Mouse (Mus musculus) adrenal gland, adult 2 months (tissue): Measurements from ENCODE around the gene Wdfy3. TPM values are rescaled to one million over a fixed set of nuclear protein-coding genes. Genes with fewer than 3 reads are reported as not detected.

ENCODE experiments used
- DNase-seq: peaks from one replicate; pipeline ENCODE4 v3.0.0; 2021
- polyA plus RNA-seq: library from polyadenylated mRNA; depleted of rRNA; stranded (reverse); fragments of >200 nt; gene quantifications from 2 replicates; pipeline ENCODE4 v1.2.3, GENCODE M21; 2012
- total RNA-seq, 2 experiments: library from RNA; stranded (reverse); gene quantifications; 2 replicates each; pipeline ENCODE4 v1.2.3; 2021

Gene Wdfy3
- total and polyA plus RNA-seq, 3 experiments = 25.1 to 42.0 (median 34.8) TPM

DNA sequence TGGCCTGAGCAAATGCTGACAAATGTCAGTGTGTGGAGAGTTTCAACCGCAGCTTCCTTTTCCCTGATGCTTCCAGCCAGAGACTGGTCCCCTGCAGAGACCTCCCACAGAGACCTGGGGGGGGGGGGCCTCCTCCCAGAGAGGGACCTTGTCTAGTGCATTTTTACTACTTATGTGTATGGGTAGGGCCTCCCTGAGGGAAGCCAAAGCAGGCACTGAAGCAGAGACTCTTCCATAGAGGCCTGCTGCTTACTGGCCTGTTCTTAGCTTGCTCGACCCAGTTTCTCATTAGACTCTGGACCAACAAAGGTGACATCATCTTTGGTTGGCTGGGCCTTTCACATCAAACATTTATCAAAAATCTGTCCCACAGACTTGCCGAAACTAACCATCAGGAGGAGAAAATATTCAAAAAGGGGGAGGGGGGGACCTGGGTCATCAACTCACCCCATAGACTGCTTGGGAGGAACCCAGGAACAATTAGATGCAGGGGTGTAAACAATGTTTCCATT is 14.5 kb downstream of the Wdfy3 start:
- DNase-seq = peak; percentile 30

DNA sequence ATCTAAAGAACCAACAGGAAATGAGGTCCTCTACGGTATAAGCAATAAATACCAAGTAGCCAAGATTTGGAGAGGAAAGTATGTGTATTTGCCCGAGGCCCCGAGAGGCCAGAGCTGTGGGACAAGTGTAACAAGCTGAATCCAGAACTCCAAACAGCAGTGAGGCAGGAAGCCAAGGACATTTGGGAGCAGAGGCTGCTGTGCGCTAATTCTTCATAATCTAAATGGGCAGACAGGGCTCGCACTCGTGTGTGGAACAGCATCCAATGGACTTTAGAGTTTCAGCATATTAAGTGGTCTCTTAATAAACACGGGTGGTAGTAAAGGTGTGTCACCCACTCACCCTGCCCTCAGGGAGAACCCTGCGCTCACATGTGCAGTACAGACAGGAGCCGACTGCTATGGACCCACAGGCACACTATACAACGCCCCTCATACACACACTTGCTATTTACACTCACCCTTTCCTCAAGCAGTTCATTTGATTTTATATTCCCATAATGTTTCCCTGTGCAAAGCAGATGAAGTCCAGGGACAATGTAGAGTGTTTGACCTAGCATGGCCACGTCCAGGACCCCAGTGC is 15.1 kb downstream of the Wdfy3 start:
- DNase-seq = peak; percentile 45

DNA sequence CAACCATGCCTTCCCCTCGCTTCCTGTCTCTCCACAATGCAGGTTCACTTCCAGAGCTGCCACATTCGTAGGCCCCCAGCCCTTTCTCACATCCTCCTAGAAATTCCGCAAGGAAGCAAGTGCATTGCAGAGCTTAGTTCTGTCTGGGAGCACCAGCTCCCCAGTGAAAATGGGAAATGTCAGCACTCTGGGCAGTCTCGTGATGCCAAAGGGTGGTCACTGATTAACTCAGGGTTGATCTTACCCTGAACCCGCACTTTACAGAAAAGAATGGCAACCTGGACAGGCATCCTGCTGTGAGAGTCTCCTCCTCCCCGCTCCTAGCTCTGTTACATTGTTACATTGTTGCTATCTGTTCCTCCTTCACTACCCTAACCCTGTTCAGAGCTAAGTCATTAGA is 16.8 kb downstream of the Wdfy3 start:
- DNase-seq = no peak

DNA sequence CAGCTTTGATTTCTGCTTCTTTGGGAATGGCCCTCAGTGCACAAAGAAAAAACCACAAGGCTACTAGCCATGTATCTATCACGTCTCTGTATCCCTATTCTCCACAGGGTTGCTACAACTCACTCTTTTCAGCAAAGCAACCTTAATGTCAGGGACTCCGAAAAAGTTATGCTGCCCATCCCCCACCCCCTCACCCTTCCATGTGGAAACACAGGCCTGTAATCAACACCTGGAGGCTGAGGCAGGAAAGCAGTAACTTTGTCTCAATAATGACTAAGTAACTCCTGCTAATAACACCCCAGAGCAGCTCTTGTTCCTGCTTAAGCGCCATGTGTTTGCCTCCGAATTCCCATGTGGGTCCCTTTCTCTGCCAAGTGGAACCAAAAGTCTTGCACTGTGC is 17.3 kb downstream of the Wdfy3 start:
- no peak for DNase-seq

DNA sequence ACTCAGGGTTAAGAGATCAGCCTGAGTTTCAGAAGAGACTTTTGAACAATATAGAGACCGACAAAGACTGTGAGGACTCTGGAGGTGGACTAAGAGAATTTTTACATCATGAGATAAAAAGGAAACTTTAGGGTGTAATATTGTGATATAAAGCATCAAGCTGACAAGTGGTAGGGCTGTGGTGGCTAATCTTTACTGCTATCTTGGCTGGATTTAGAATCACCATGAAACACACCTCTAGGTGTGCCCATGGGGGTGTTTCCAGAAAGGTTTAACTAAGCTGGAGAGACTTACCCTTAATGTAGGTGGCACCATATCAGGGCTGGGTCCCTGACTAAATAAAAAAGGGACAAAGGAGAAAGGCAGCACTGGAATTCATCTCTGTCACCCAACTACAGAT is 19.0 kb downstream of the Wdfy3 start:
- DNase-seq = no peak

DNA sequence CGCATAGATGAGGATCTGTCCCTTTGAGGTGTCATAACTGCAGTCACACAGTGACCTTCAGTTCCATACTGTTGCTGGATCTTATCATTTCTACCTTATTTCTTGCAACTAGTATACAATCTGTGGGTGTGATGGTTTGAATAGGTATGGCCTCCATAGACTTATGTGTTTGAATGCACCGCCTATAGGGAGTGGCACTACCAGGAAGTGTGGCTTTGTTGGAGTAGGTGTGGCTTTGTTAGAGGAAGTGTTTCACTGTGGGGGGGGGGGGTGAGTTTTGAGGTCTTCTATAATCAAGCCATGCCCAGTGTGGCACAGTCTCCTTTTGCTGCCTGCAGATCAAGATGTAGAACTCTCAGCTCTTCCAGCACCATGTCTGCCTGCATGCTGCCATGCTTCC is 21.3 kb downstream of the Wdfy3 start:
- DNase-seq = no peak

DNA sequence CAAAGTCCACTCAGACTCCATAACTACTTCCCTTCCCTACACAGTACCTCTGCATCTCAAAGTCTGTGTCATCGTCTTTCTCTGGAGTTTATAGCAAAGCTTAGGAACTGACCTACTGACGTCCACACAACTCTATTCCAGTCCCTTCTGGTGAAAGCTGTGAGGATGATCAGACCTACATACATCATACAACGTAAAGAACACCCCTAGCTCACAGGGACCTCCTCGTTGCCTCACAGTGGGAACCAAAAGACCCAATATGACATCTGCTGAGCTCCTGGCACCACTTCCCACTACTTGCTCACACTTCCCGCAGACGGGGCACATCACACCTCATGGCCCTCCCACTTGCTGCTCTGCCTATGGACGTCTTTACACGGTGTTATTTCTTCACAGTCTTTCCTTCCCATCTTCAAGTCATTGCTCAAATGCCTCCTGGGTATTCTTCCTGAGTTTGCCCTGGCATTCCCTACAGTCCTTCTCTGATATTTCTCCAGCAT is 23.1 kb downstream of the Wdfy3 start:
- no peak for DNase-seq

DNA sequence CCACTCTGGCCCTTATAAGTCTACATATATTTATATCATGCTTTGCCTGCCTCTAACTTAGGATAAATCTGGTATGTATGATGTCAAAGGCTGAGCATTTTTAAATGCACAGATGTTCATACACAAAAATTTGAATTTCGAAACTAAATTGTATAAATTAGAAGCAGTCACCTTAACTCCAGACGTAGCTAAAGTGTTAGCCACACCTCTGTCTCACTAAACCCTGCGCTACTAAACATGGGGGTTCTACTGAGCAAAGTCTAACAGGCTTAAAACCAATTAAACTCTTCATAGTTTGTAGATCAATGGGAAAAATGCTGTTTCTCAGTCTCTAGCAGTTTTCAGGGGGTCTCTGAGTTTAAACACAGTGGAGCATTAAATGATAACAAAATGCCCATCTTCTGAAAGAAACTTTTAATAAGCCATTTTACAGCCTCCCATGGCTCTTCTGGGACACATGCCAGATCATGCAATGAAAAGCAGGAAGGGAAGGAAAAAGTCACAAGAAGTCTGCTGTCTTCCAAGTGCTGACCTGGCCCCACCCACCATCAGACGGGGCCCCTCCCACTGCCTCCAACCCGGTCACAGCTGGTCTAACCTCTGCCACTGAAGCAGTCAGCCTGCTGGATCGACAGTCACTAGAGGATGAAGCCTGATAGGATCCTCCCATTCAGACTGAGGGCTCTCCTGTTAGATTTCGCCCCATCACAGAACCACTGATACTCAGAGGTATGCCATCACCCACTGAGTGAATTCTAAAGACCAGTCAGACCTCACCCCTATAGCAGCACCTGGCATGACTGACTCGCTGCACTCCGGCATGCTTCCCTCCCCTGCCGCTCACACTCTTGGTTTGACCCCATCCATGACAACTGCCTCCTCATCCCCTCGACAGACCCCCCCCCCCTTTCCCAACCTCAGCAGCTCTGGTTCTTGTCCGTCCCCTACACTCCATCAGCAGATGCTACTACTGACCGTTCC is 23.8 kb downstream of the Wdfy3 start:
- no peak for DNase-seq

DNA sequence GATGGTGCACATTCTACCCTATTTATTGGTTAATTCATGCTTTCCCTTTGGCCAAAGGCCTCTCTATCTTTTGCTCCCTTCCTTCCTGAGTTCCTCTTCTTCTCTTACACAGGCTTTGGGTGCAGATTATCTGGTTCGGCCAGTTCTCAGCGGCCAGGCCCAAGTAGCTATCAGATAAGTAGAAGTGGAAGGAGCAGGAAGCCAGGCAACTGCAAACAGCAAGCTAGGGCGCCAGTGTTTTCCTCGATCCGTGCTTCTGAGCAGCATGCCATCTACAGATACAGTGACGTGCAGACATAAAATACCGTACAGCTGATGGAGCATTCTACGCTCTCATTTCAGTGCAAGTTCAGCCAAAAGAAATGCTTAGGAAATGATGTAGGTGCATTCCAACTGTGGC is 24.5 kb downstream of the Wdfy3 start:
- DNase-seq = no peak

DNA sequence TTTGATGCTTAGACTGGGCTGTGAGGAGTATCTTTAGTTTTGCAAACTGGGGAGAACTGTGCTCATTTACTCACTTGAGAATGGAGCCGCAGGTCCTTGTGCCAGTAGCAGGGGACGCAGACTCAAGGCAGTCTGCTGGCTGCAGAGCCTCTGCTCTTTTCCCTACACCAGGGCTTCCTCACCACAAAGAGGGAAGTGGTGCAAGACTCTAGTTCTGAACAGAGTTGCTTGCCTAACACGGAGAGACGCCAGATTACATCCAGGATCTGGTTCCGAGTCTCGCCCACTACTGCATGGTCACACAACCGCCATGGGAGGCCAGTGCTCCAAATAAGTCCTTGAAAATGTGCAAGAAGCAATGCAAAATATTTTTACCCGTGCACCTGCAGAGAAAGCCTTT is 36.4 kb downstream of the Wdfy3 start:
- no peak for DNase-seq

DNA sequence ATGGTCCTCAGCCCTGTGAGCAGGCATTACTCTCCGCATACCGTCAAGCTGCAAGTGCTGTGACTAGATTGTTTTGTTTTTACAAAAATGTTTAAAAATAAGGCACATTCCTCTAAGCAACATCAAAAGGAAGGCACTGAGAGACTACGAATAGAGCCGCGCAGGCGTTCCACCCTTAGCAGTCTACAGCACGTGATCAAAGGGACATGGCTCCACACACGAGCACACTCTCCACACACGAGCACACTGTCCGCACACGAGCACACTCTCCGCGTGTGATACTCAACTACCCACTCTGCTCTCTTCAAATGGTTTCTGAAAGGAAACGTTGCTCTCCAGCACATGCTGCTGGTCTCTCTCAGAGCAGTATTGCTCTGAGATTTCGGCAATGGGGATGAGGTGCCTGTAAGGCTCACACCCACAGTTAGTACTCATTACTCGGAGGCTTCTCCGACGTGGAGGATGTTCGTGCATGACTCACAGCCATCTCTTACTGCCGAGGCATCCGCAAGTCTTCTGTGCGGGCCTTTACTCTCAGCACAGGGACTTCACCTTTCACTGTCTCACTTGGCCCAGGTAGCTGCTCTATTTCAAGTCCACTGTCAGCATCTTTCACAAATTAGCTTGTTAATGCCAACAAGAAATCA is 37.0 kb downstream of the Wdfy3 start:
- no peak for DNase-seq

DNA sequence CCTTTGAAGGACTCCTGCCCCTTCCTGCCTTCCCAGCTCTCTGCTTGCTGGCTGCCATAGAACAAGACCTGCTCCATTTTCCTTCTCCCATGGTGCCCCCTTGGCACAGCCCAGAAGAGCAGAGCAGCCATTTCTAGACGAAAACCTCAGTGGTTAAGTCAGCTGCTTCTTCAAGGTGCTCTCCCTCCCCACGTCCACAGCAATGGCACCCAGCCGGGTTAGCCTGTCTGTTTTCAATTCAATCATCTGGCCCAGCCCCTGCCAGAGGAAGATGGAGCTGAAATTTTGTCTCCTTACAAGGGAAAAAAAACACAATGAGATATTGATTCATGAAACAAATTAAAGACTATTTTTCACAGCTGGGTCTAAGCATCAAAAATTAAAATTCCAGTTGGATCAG is 37.5 kb downstream of the Wdfy3 start:
- DNase-seq = no peak

DNA sequence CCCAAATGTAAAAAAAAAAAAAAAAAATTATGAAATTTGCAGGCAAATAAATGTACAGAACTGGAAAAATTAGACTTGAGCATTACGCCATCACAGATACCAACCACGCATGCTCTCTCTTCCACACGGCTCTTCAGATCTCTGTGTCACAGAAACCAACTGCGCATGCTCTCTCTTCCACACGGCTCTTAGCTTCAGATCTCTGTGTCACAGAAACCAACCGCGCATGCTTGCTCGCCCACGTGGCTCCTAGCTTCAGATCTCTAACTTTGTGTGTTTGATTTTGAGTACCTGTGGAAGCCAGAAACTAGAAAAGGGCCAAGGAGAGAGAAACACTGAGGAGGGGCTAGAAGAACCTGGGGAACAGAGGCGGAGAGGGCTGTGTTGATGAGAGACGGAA is 46.3 kb downstream of the Wdfy3 start:
- no peak for DNase-seq

DNA sequence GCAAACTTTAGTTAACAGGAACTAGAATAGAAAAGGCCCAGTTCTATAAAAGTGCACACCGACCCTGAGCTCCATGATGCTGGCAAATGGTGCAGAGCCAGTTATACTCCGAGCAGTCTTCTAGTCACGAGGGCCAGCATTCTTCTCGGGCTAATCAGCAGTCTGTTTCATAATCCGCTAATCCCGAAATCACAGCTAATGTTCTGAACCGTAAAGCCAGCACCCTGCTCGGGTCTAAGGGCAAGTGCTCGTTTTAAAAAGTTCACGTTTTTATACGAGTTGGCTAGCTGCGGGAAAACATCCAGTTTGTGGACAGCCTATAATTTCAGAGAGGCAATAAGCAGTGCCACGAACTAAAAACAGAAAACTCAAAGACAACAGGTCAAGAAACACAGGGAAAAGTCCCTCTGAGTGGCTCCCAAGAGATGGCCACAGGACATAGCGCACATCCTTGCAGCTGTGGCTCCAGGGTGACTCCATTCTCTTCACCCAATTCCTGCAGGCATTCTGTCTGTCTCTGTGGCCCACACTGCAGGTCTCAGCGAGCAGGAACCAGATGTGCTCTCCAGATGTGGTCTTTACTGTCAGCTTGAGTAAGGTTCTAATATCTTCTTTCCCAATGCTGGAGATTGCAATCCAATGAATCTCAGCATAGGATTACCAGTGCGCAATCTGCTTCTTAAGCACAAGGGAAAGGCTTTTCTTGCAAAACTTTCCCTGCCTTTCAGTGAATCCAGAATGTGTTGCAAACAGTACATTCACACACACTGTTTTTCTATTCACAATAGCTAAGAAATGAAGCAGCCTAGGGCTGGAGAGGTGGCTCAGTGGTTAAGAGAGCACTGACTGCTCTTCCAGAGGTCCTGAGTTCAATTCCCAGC is 47.5 kb downstream of the Wdfy3 start:
- peak; percentile 10 for DNase-seq

DNA sequence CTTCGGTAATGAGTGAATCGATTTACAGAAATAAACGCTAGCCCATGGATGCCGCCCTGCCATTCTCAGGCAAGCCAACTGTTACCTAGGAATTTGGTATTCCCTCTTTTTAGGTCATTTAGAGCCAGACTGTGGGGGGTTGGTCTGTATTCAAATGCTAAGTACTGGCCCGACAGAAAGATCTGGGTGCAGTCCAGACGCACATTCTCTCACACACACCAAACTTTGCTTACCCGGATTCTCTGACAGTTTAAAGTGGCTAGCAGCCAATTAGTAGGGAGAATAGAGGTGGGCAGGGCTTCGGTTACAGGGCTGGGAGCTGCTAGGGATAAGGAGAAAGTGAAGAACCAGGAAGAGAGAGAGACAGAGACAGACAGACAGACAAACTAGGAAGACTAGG is 55.5 kb downstream of the Wdfy3 start:
- DNase-seq = no peak

DNA sequence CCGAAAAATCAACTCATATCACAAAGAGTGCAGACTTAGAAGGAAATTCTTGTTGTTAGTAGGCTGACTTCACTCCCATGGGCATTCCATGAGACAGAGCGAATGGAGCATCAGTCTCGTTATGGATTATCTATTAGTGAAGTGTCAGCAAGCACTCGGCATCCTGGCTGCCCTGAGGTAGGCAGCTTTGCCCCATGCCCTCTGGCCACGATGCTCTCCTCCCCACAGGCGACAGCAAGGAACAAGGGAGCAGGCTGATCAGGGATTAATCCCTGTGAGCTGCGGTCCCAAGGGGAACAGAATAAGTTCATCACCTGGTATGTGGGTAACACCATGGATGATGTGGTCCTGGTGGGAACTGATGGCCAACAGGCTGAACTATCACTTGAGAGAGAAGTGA is 55.9 kb downstream of the Wdfy3 start:
- DNase-seq = no peak

DNA sequence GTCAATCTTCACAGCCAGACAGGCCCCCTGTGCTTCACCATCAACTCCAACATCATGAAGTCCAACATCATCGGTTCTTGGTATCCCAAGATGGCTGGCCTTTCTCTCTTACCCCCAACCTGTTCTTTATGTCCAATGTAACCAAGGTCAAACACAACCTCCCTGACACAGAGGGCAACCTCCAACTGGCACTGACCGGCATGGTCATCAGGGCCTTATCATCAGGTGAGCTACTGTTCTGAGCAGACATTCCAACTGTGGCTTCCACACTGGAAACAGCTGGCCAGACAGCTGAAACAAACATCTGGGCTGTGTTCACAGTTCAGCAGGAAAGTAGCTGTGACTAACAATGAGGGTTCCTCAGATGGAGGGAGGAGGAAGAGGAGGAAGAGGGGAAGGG is 58.8 kb downstream of the Wdfy3 start:
- DNase-seq = no peak

DNA sequence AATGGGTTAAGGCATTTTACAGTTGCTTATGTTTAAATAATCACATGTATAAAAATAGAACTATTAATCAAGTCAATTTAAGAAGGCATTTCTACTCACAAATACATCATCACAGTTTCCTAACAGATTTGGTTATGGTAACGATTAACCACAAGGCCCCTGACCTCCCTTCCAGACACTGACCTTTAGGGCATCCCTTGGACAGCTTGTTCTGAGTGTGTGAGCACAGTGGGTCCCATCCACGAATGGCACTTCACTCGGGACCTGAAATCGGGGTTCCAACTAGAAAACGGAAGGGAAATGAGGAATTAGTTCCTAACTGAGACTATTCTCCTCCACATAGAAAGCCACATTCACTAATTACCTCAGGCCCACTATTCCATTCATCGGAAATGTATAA is 60.1 kb downstream of the Wdfy3 start:
- DNase-seq = no peak

DNA sequence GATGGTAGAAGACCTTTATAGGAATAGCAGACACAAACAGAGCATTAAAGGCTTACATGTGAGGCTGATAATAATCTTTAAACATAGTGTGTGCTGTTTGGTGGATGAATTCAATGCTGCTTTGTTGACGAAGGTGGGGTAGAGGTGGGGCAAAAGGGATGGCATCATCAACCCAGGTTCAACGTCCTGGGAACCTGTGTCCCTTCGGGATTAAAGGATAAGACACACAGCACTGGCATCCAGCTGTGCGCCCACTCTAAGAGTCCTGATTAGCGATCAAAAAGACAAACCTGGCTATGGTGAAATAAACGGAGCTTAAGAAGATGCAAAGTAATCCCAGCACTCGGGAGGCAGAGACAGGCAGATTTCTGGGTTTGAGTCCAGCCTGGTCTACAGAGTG is 61.0 kb downstream of the Wdfy3 start:
- no peak for DNase-seq

DNA sequence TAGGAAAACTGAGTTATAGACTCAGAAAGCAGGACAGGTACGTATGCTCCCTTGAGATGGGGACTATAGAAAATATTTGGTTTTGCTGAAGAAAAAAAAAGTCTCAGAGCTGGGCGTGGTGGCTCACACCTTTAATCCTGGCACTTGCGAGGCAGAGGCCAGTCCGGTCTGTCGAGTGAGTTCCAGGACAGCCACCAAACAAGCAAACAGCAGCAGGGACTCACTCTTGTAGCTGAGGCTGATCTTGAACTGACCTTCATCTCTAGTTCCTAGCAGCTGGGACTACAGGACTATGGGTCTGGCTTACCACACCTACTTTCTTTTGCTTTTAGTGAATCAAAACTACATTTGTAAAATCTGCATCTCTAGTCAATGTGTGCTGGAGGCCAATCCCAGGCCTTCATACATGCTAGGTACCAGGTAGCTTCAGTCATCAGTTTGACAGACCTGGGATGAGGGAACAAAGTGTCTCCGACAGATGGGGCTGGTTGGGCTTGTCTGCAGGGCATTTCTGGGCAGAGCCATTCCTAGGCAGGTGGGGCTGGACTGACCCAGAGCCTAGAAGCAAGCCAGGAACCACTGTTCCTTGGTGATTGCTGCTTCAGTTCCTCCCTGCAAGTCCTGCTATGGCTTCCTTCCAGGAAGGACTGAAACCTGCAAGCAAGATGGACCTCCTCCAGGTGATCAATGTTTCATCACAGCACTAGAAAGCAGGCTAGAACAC is 63.3 kb downstream of the Wdfy3 start:
- DNase-seq = no peak

DNA sequence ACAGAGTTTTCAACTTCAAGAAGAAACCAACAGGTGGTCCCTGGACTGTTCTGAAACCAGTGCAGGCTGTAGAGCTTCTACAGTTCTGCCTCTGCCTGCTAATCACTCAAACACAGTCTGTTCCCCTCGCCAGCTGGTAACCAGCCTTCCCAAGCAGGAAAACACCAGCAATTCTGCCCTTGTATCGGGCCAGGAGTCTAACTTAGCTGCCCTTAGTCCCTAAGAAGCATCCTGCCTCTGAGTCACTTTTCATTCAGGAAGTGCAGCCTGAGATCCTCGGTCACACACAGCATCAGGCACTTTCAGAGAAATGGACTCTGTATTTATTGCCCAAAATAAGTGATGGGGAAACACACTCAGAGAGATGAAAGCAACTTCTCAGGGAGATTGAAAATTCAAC is 66.3 kb downstream of the Wdfy3 start:
- DNase-seq = no peak
